Mouse (Mus musculus) brain, embryonic 14.5 days (tissue): ENCODE measurements around the gene Majin.

Experiments
- CTCF ChIP-seq: fragments of 200-500 bp; IDR thresholded peaks from 2 replicates; pipeline ENCODE4 v1.5.1; 2012; ENCODE audit warnings: inconsistent platforms, mild to moderate bottlenecking, moderate library complexity, borderline replicate concordance; ENCODE audit not compliant: insufficient read depth, insufficient read length; ENCODE audit errors: extremely low read depth
- POLR2A ChIP-seq: fragments of 200-500 bp; IDR thresholded peaks from 2 replicates; pipeline ENCODE4 v1.6.1; 2012; ENCODE audit warnings: mild to moderate bottlenecking, inconsistent platforms, borderline replicate concordance; ENCODE audit not compliant: poor library complexity, insufficient read depth, insufficient read length, severe bottlenecking; ENCODE audit errors: extremely low read depth

GRCm38 (mm10) chr19:6236053-6236441 is 51.9 kb downstream of the Majin start:
- TF ChIP-seq CTCF (no peak), POLR2A (no peak)
